Mouse (Mus musculus) induced T-regulatory cell, adult 2 months (primary cell): ENCODE measurements around the gene Tdrd12.
"Not testable (repeated sequence)": the region's sequence is repeated elsewhere in the genome, so short reads cannot be mapped to it uniquely, and the experiment has no call there.

Experiments
- DNase-seq: peaks from one replicate; pipeline ENCODE4 v3.0.0-alpha.2; 2012; ENCODE audit warnings: low read depth

Tdrd12 gene

GRCm38 (mm10) chr7:35555224-35556204 is 18.0 kb upstream of the Tdrd12 start:
- peak; percentile 89 for DNase-seq

GRCm38 (mm10) chr7:35554605-35555175 is 17.1 kb upstream of the Tdrd12 start:
- DNase-seq = peak; percentile 75

- DNase-seq = peak; percentile 72
Observed at GRCm38 (mm10) chr7:35553751-35554604, 16.4 kb upstream of the Tdrd12 start.

- DNase-seq = peak; percentile 77
Observed at GRCm38 (mm10) chr7:35545881-35546280, 8.3 kb upstream of the Tdrd12 start.

- DNase-seq = no peak
Observed at GRCm38 (mm10) chr7:35535750-35536512, 1.6 kb downstream of the Tdrd12 start.

GRCm38 (mm10) chr7:35530544-35530943 is 7.0 kb downstream of the Tdrd12 start:
- DNase-seq = not testable (repeated sequence)

GRCm38 (mm10) chr7:35530026-35530425 is 7.5 kb downstream of the Tdrd12 start:
- no peak for DNase-seq

- DNase-seq = no peak
Observed at GRCm38 (mm10) chr7:35526795-35527194, 10.8 kb downstream of the Tdrd12 start.

- no peak for DNase-seq
Observed at GRCm38 (mm10) chr7:35501995-35502394, 35.5 kb downstream of the Tdrd12 start.

GRCm38 (mm10) chr7:35497516-35497915 is 40.0 kb downstream of the Tdrd12 start:
- no peak for DNase-seq

GRCm38 (mm10) chr7:35491005-35491404 is 46.5 kb downstream of the Tdrd12 start:
- DNase-seq = no peak

GRCm38 (mm10) chr7:35490186-35490585 is 47.4 kb downstream of the Tdrd12 start:
- DNase-seq = no peak

GRCm38 (mm10) chr7:35486553-35486952 is 51.0 kb downstream of the Tdrd12 start:
- DNase-seq = no peak

GRCm38 (mm10) chr7:35485126-35485525 is 52.4 kb downstream of the Tdrd12 start:
- DNase-seq = no peak

GRCm38 (mm10) chr7:35476457-35476856 is 61.1 kb downstream of the Tdrd12 start:
- DNase-seq = no peak

- no peak for DNase-seq
Observed at GRCm38 (mm10) chr7:35470794-35471193, 66.8 kb downstream of the Tdrd12 start.

GRCm38 (mm10) chr7:35467856-35468255 is 69.7 kb downstream of the Tdrd12 start:
- DNase-seq = no peak

- DNase-seq = no peak
Observed at GRCm38 (mm10) chr7:35465027-35465426, 72.5 kb downstream of the Tdrd12 start.

- DNase-seq = no peak
Observed at GRCm38 (mm10) chr7:35460971-35461370, 76.6 kb downstream of the Tdrd12 start.

- no peak for DNase-seq
Observed at GRCm38 (mm10) chr7:35456091-35456814, 81.3 kb downstream of the Tdrd12 start.

- DNase-seq = no peak
Observed at GRCm38 (mm10) chr7:35448867-35449266, 88.7 kb downstream of the Tdrd12 start.
